Mouse (Mus musculus) embryo, embryonic 10 days (tissue): ENCODE measurements at regions not wholly inside any gene's neighbourhood (a gene's known extent, or its start where the extent isn't known, plus 50 kb on each side); places are given as distances from the start of the nearest gene placed in this dataset.

Experiments
- DNase-seq: peaks from one replicate; pipeline ENCODE4 v3.0.0-alpha.2; 2015; ENCODE audit warnings: low spot score

GRCm38 (mm10) chr15:37166744-37167143 is 159.2 kb upstream of the Zfp706 start:
- no peak for DNase-seq

- DNase-seq: peak; percentile 34
Measured at GRCm38 (mm10) chr15:37165887-37166507, 158.4 kb upstream of the Zfp706 start.

- no peak for DNase-seq
Measured at GRCm38 (mm10) chr15:37165216-37165615, 157.6 kb upstream of the Zfp706 start.

GRCm38 (mm10) chr15:37164191-37165135 is 156.9 kb upstream of the Zfp706 start:
- no peak for DNase-seq

- no peak for DNase-seq
Measured at GRCm38 (mm10) chr15:37159956-37160355, 152.4 kb upstream of the Zfp706 start.

- DNase-seq: peak; percentile 27
Measured at GRCm38 (mm10) chr15:37159349-37159748, 151.8 kb upstream of the Zfp706 start.

- DNase-seq: no peak
Measured at GRCm38 (mm10) chr15:37157386-37157785, 149.8 kb upstream of the Zfp706 start.

- no peak for DNase-seq
Measured at GRCm38 (mm10) chr15:37154934-37155333, 147.4 kb upstream of the Zfp706 start.

GRCm38 (mm10) chr15:37153177-37153576 is 145.6 kb upstream of the Zfp706 start:
- DNase-seq: no peak

GRCm38 (mm10) chr15:37135590-37136164 is 128.1 kb upstream of the Zfp706 start:
- DNase-seq: peak; percentile 65

- DNase-seq: peak; percentile 53
Measured at GRCm38 (mm10) chr15:37134913-37135589, 127.5 kb upstream of the Zfp706 start.

- DNase-seq: peak; percentile 35
Measured at GRCm38 (mm10) chr15:37134386-37134785, 126.8 kb upstream of the Zfp706 start.

GRCm38 (mm10) chr15:37133916-37134315 is 126.3 kb upstream of the Zfp706 start:
- peak; percentile 59 for DNase-seq

GRCm38 (mm10) chr15:37127681-37128080 is 120.1 kb upstream of the Zfp706 start:
- no peak for DNase-seq

- no peak for DNase-seq
Measured at GRCm38 (mm10) chr15:37127170-37127569, 119.6 kb upstream of the Zfp706 start.

- no peak for DNase-seq
Measured at GRCm38 (mm10) chr15:37125823-37126222, 118.2 kb upstream of the Zfp706 start.

GRCm38 (mm10) chr15:37124951-37125350 is 117.4 kb upstream of the Zfp706 start:
- no peak for DNase-seq

- no peak for DNase-seq
Measured at GRCm38 (mm10) chr15:37124299-37124698, 116.7 kb upstream of the Zfp706 start.

GRCm38 (mm10) chr15:37120381-37120780 is 112.8 kb upstream of the Zfp706 start:
- peak; percentile 89 for DNase-seq

GRCm38 (mm10) chr15:37114119-37114518 is 106.5 kb upstream of the Zfp706 start:
- DNase-seq: peak; percentile 87

- DNase-seq: no peak
Measured at GRCm38 (mm10) chr15:37110462-37110861, 102.9 kb upstream of the Zfp706 start.

- peak; percentile 39 for DNase-seq
Measured at GRCm38 (mm10) chr15:37102035-37102555, 94.5 kb upstream of the Zfp706 start.
